Mouse (Mus musculus): ENCODE measurements at regions not wholly inside any gene's neighbourhood (a gene's known extent, or its start where the extent isn't known, plus 50 kb on each side); places are given as distances from the start of the nearest gene placed in this dataset.

- DNase-seq (ENCODE audit: low read depth, low spot score): no peak
Measured at GRCm38 (mm10) chr13:84644024-84644423, 421.9 kb downstream of the Tmem161b start.

- no peak for DNase-seq (ENCODE audit: low read depth, low spot score)
Measured at GRCm38 (mm10) chr13:84646899-84647298, 424.8 kb downstream of the Tmem161b start.

GRCm38 (mm10) chr13:84648056-84648455 is 426.0 kb downstream of the Tmem161b start:
- DNase-seq (ENCODE audit: low read depth, low spot score): no peak

DNA sequence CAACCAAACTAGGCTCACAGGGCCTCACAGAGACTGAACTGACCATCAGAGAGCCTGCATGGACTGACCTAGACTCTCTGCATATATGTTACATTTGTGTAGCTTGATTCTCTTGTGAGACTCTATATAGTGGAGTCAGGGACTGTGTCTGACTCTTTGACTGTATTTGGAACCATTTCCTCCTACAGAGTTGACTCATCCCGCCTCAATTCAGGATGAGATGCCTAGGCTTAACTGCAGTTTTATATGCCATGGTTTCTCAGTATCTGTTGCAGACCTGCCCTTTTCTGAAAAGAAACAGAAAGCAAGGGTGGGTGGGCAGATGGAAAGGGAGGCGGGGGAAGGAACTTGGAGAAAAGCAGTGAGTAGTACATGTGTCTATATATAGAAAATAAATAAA is 441.9 kb downstream of the Tmem161b start:
- no peak for DNase-seq (ENCODE audit: low read depth, low spot score)

DNA sequence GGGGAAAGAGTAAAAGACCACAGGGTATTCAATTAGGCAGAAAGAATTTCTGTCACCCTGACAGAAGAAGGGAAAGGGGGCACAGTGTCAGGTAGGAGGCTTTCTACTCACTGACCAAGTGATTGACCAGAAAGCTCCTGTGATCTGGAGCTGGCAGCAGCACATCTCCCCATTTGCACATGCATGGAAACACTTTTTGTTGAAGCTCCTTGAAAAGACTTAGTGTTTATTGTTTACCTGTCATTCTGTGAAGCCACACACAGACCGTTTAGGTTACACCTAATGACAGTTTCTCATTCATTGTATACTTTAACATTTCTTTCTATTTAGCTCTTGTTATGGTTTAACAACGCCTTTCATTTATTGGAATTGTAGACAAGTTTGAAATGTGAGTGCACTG is 458.9 kb downstream of the Tmem161b start:
- no peak for DNase-seq (ENCODE audit: low read depth, low spot score)

DNA sequence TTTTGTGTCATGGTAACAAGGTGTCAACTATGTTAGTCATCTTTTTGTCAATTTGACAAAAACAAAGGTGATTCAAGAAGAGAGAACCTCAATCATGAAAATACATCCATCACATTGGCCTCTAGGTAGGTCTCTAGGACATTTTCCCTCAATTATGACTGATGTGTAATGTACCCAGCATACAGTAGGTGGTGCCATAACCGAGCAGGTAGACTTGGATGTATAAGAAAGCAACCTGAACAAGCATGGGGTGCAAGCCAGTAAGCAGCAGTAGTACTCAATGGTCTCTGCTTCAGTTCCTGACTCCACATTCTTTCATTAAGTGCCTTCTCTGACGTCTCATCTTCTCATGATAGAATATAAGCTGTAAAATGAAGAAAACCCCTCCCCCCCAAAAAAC is 463.8 kb downstream of the Tmem161b start:
- DNase-seq (ENCODE audit: low read depth, low spot score): no peak

GRCm38 (mm10) chr13:84693462-84693861 is 471.4 kb downstream of the Tmem161b start:
- DNase-seq (ENCODE audit: low read depth, low spot score): no peak

DNA sequence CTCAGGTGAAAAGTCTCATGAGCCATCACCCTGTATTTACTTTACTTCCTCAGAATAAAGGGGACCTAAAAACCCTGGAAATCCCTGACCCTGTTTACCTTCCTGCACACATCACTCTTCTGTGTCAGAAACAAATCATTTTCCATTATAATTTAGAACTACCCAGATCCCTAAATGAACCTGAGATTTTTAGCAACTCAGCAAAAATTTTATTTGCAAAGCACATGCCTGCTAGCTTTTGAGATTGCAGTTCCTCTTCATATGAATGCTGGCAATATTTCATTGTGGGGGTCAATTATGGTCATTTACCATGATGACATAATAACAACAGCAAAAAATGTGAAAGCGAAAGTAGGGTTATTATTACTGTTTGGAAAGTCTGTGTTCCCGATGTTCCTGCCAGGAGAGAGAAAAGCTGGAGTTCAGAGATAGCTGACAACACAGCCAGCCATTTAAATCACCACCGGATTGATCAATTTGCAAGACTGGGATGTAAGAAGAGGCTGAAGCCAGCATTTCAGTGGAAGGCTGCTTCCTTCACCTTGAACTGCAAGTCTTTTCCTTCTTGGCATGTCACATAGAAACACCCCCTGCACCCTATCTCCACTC is 476.5 kb downstream of the Tmem161b start:
- DNase-seq (ENCODE audit: low read depth, low spot score): no peak

DNA sequence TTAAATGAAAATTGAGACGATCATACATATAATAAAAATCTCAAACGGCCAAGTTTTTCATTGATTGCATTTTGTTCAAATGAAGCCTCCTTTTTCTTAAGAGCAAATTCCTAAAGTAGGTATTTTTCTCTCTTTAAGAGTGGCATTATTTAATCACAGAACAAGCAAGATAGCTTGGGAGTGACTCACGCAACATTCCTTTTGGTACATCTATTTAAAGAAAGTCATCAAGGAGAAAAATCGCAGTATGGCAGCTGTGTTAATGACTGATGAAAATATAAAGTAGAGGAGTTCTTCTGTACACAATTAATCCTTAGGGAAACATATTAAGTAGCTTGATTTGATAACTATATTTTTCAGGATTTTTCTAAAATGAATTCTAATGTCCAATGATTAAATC is 448.0 kb upstream of the Ccnh start:
- DNase-seq (ENCODE audit: low read depth, low spot score): no peak

GRCm38 (mm10) chr13:84748331-84748730 is 440.9 kb upstream of the Ccnh start:
- DNase-seq (ENCODE audit: low read depth, low spot score): no peak

GRCm38 (mm10) chr13:84749214-84749613 is 440.0 kb upstream of the Ccnh start:
- DNase-seq (ENCODE audit: low read depth, low spot score): no peak

DNA sequence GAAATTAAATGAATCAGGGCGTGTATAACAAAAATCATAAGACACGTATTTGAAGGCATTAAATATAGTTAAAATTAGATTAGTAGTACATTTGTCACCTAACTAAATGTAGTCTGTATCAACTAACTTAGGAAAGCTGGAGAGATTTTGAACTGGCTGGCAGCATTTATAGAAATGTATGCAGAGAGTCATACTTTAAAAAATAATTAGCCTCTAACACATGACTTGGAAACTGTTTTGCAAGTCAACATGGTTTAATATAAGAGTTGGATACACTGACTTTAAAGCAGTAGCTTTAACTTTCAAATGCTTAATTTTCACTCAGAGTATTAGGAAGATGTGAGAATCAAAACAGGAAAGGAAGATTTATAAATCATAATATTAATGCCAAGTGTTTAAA is 439.1 kb upstream of the Ccnh start:
- no peak for DNase-seq (ENCODE audit: low read depth, low spot score)

GRCm38 (mm10) chr13:84751576-84752490 is 437.4 kb upstream of the Ccnh start:
- no peak for DNase-seq (ENCODE audit: low read depth, low spot score)

GRCm38 (mm10) chr13:84752491-84752820 is 436.8 kb upstream of the Ccnh start:
- no peak for DNase-seq (ENCODE audit: low read depth, low spot score)

DNA sequence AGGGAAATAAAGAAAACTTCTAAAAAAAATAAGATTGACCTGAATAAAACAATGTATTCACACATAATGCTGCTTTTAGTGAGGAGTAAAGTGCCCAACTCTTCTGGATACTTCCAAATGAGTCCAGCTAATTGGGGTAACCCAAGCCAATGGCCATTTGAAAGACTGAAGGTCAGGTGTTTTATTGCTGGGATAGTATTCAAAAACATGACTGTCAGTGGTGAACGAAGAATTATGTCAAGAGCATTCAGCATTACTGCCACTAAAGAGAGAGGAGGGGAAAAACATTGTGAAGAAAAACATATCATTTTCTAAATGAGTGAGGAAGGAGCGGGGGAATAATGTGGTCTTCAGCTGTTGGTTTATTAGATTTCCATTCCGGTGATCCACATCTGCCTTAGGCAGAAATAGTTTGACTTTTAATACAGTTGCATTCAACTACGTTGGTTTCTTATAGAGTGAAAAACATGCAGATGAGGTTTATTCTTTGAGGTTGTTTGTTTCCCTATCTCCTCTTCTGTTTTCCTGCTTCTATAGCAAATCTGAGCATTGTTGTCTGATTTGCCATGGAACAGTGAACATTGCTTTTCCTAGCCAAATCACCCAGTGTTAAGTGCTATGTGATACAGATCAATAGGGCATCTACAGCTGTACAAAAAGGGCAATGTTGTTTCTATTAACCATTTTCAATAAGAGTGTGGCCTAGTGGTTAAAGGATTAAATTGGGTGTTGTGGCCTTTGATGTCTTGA is 435.3 kb upstream of the Ccnh start:
- DNase-seq (ENCODE audit: low read depth, low spot score): no peak

- no peak for DNase-seq (ENCODE audit: low read depth, low spot score)
Measured at GRCm38 (mm10) chr13:84754821-84755725, 434.1 kb upstream of the Ccnh start.

DNA sequence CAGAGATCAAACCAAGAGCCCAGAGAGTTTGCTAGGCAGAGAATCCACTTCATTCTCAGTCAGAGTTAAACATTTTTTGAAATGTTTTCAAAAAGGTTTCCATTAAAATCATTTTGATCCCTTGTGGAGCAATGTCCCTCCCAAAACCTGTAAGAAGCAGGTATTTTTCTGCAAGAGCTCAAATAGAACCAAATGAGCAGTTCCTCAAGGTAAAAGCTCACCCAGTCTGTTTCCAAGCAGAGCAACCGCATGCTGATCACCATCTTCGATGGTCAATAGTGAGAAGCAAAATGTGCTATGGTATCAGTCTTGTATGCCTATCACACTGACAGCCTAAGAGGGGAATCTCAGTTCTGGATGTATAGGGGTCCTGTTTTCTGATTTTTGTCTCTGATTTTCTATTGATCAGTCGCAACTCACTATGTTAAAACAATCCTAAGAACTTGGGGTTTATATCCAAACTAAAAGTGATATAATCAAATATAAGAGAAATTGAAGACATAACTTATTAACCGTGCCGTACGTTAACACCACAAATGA is 432.3 kb upstream of the Ccnh start:
- no peak for DNase-seq (ENCODE audit: low read depth, low spot score)

- no peak for DNase-seq (ENCODE audit: low read depth, low spot score)
Measured at GRCm38 (mm10) chr13:84757896-84758567, 431.2 kb upstream of the Ccnh start.

- DNase-seq (ENCODE audit: low read depth, low spot score): peak; percentile 83
Measured at GRCm38 (mm10) chr13:84758568-84758900, 430.7 kb upstream of the Ccnh start.

DNA sequence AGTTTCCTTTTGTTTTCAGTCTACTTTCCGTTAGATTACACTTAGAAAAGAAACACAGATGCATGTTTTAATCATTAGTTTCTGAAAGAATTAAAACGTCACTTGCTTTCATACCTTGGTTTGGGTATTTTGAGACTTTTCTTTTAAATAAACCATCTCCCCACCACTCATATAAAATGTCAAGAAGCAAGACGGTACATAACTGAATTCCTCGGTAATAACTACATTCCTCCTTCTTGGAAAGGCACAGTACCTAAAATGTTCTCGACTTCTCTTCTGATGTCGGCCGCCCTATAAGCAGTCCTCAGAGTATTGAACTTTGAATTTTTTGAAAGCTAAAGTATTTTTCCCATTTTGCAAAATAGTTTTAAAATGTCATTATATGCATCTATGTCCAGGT is 430.1 kb upstream of the Ccnh start:
- DNase-seq (ENCODE audit: low read depth, low spot score): no peak

- no peak for DNase-seq (ENCODE audit: low read depth, low spot score)
Measured at GRCm38 (mm10) chr13:84760471-84760870, 428.7 kb upstream of the Ccnh start.
